Mouse (Mus musculus) urinary bladder, postnatal 4 days (tissue): ENCODE data around the gene Ring1.
A peak's percentile ranks its signal among the peaks of the same experiment; 100 is the strongest.
"Not testable (repeated sequence)": the region's sequence is repeated elsewhere in the genome, so short reads cannot be mapped to it uniquely, and the experiment has no call there.

Experiments used
- DNase-seq, 2 experiments: peaks; one replicate each; pipeline ENCODE4 v3.0.0; 2021 to 2022; ENCODE audit warnings: low spot score in 2 of 2

Gene Ring1

DNA sequence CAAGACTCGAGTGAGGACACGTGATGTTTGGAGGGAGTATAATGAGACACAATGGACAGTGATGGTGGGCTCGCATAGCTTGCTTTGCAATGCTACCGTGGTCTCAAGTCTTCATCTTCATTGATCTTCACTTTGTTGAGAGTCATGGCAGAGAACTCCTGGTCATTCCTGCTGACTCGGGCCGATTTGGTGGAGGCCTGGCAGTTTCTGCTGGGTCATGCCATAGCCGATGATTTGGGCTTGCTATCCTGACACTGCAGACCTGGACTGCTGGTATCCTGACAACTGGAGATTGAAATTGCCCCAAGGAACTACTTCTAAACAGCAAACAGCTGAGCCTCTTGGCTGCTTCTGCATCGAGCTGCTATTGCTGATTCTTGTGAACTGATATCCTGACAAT, 29.5 kb downstream of the Ring1 start:
- no peak for DNase-seq

DNA sequence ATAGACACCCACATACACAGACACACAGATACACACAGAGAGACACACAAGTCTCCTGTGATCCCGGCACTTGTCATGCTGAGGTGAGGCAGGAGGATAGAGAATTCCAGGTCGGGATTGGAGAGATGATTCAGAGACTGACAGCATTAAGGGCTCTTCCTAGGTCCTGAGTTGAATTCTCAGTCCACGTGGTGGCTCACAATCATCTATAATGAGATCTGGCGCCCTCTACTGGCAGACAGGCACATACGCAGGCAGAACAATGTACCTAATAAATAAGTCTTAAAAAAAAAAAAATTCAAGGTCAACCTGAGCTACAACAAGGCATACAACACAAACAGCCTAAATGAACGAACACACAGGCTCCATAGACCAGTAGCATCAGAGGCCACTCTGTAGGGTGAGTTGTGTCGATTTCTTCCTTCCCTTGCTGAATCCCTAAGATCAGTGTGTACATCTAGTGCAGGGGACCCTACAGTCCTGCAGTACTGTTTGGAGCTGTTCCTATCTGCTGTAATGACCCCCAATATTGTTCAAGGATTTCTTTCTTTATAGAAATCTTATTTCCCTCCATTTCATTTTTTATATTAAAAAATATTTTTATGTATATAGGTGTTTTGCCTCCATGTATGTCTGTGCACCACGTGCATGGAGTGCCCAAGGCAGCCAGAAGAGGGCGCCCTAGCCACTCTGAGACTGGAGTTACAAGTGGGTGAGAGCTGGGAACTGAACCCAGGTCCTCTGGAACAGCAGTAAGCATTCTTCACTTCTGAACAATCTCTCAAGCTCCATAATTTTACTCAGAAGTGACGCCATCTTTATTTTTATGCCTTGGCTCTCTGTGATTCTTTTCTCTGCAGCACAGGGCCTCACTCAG, 32.5 kb downstream of the Ring1 start:
- DNase-seq, result no peak

DNA sequence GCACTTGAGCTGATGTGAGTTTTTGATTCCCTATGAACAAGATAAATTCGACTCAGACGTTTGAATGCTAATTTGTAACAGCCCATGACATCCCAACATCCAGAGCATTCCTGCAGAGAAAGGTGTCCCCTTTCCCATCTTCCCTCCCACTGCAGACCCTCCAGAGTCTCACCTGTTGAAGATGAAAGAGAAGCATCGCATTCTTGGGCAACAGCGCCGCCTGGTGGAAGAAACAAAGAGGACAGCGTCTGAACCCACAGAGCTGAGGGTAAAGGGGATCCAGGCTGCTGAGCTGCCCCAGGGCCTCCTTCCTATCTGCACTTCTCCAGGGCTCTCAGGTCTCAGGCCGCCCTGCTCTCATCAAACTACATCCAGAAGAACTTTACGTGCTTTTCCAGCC, 42.3 kb downstream of the Ring1 start:
- not testable (repeated sequence) for DNase-seq

- DNase-seq, result peak; percentile 76 to 78
Observed at GRCm38 (mm10) chr17:33981192-33981909, 43.1 kb downstream of the Ring1 start.

DNA sequence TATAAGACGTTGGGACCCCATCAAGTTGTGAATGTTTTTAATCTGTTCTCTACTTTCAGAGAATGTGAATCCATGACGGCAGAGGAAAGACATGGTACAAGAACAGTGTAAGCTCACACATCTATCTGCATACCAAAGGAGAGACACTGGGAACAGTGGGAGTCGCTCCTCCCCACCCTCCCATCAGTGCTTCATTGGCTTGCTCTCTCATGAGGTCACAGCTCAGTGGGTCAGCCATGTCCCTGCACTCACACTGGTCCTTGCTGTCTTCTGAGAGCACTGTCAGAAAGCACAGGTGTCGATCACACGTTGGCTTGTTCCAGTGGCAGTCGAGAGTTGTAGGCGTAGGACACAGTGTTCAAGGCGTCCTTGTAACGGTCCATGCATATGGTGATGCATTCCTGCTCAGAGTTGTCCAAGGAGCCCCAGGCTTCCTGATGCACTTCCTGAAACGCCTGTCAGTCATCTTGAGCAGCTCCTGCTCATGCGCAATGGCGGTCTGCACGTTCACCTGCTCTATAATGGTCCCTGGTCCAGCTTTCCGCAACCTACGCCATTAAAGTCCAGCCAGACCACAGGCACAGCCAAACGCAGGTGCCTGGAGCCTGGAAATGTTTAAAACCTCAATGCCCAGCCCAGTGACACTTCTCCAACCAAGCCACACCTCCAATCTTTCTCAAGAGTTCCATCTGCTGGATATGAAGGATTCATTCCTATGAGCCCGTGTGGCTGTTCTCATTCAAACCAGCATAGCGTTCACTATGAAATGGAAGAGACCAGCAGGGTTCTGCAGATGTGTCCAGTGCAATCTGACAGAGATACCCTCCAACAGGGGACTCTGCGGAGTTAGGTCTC, 44.1 kb downstream of the Ring1 start:
- no peak for DNase-seq

DNA sequence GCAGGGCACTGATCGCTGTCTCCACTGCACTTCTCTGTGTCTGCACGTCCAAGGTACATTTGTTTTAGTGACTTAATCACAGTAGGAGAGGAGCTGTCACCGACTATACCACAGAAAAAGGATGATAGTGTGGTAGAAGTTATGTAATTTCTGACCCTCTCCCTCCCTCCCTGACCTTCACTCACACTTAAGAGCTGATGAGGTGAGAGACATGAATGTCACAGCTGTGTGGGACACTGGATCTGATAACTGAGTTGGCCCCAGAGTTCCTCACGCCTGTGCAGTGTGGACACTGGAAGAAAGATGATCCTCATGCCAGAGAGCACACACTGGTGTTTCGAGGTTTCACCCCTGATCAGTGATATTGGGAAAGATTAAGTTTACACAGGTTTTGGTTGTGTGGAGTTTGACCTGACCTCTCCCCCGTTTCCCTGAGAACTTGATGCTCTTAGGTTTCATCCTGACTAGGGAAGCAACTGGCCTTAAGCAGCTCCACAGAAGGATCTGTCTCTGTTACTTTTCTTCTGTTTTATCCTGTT, 44.9 kb downstream of the Ring1 start:
- no peak for DNase-seq

DNA sequence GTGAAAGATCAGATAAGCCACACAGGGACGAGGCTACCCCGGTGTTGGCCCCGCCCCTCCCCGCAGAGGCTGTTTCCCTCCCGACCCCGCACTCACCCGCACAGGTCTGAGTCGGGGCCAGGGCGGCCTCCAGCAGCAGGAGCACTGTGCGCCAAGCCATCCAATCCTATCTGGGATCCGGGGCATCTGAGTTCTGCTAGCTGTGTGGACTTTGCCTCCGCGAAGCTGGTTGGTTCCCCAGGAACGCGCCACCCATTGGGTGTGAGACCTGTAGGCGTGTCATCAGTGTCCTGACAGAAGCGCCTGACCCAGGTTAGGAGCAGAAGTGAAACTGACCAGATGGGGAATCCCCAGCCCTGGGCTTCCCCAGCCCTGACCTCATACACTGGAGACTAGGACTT, 45.8 kb downstream of the Ring1 start:
- DNase-seq, result peak in 1 of 2 experiments; percentile 59

- no peak for DNase-seq
Observed at GRCm38 (mm10) chr17:33977861-33978557, 46.5 kb downstream of the Ring1 start.

DNA sequence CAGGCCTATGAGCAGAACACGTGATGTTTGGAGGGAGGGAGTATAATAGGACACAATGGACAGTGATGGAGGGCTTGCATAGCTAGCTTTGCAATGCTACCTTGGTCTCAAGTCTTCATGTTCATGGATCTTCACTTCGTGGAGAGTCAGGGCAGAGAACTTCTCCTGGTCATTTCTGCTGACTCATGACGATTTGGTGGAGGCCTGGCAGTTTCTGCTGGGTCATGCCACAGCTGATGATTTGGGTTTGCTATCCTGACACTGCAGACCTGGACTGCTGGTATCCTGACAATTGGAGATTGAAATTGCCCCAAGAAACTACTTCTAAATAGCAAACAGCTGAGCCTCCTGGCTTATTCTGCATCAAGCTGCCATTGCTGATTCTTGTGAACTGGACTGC, 50.9 kb downstream of the Ring1 start:
- no peak for DNase-seq

- no peak for DNase-seq
Observed at GRCm38 (mm10) chr17:33972691-33973090, 51.8 kb downstream of the Ring1 start.
